Mouse (Mus musculus): Measurements from ENCODE around the gene Gabrg3. TPM values are rescaled to one million over a fixed set of nuclear protein-coding genes. Genes with fewer than 3 reads are reported as not detected.
"Not testable (repeated sequence)": the region's sequence is repeated elsewhere in the genome, so short reads cannot be mapped to it uniquely, and the experiment has no call there.

The Gabrg3 gene
- polyA plus RNA-seq, 1 experiment from 2014 or later = 0.21 TPM

DNA sequence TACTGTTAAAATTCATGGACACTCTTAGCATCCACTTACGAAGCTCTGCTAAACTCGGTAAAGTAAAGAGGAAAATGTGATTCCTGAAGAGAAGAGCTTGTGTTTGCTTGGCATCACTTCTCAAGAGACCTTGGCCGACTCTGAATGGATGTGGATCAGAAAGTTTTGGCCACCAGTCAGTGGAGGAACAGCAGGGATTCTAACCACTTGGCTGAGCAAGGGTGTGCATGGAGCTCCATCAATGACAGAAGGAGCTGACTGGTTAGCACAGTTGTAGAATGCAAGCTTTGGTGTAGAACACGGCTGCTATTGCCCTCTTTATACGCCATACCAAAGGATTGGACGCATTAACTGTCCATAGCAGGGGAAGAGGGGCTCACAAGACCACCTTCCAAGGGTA lies 93.4 kb downstream of the Gabrg3 start:
- H3K9me3 ChIP-seq = no peaks in the 10 kb centered on the region
- no peak for DNase-seq (ENCODE audit: low spot score)
- no peaks in the 10 kb centered on the region for H3K27me3 ChIP-seq (ENCODE audit: insufficient read depth, poor library complexity, severe bottlenecking)
- H3K4me3 ChIP-seq = no peak overlapping the region
- H3K36me3 ChIP-seq = no peaks in the 10 kb centered on the region
- 81% methylated on average over 6 of the region's 6 CpGs for WGBS
- no peak overlapping the region for H3K27ac ChIP-seq
- no peaks in the 10 kb centered on the region for H3K4me1 ChIP-seq

DNA sequence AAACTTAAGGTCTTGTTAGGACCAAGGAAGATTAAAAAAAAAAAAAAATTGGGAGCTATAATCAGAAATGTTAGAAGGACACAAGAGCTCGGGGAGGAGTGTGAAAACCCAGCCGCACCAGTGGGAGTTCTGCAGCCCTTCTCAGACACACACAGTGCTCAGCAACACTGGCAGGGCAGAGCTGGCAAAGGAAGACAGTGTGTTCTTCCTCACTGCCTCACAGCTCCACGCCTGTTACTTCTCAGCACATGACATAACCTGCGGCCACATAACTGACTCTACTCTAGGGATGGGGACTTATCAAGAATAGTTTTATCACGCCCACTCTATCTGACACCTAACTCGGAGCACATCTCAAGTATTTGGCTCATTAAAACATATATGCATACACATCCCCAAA lies 103.8 kb downstream of the Gabrg3 start:
- WGBS = 70% methylated on average over 6 of the region's 6 CpGs
- Histone ChIP-seq H3K27me3 (ENCODE audit: insufficient read depth, poor library complexity, severe bottlenecking) (no peaks in the 10 kb centered on the region), H3K27ac (no peak overlapping the region), H3K9me3 (no peaks in the 10 kb centered on the region), H3K4me1 (no peaks in the 10 kb centered on the region), H3K36me3 (no peaks in the 10 kb centered on the region), H3K4me3 (no peak overlapping the region)
- DNase-seq (ENCODE audit: low spot score) = no peak

DNA sequence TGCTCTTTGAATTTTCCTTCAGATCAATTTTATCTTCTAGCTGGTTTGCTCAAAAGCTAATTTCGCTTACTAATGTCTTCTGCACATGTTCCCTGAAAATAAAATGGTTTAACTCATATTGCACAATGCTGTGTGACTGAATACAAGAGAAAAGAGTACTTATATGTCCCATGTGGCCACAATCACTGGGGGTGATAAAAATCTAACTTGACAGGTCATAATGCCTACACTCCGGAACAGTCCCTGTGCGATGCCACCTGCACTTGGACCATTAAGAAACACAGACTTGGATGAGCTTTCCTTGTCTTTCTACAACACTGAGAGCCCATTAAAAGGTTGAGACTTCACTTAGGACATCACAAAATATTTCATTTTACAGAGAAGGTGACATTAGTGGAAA lies 108.1 kb downstream of the Gabrg3 start:
- WGBS = 77% methylated on average over 3 of the region's 3 CpGs
- Histone ChIP-seq H3K27me3 (ENCODE audit: insufficient read depth, poor library complexity, severe bottlenecking) (no peaks in the 10 kb centered on the region), H3K36me3 (no peaks in the 10 kb centered on the region), H3K27ac (no peak overlapping the region), H3K9me3 (no peaks in the 10 kb centered on the region), H3K4me3 (no peak overlapping the region), H3K4me1 (no peaks in the 10 kb centered on the region)
- no peak for DNase-seq (ENCODE audit: low spot score)

DNA sequence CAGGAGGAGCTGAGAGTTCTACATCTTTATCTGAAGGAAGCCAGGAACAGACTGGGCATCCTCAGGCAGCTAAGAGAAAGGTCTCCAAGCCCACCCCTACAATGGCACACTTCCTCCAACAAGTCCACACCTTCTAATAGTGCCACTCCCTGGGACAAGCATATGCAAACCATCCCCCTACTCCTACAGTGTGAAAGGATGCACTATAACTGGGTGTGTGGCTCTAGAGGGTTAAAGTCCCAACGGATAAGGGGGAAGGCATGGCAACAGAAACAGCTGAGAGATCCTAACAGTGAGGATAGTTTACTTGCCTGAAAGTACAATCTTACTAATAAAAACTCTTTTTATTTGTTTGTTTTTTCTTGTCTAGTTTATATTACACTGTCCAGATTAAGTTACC lies 126.8 kb downstream of the Gabrg3 start:
- WGBS = 57% methylated on average over 1 of the region's 1 CpGs
- Histone ChIP-seq H3K4me3 (no peak overlapping the region), H3K9me3 (no peaks in the 10 kb centered on the region), H3K27me3 (ENCODE audit: insufficient read depth, poor library complexity, severe bottlenecking) (no peaks in the 10 kb centered on the region), H3K4me1 (no peaks in the 10 kb centered on the region), H3K36me3 (no peaks in the 10 kb centered on the region), H3K27ac (no peak overlapping the region)
- DNase-seq (ENCODE audit: low spot score) = no peak

DNA sequence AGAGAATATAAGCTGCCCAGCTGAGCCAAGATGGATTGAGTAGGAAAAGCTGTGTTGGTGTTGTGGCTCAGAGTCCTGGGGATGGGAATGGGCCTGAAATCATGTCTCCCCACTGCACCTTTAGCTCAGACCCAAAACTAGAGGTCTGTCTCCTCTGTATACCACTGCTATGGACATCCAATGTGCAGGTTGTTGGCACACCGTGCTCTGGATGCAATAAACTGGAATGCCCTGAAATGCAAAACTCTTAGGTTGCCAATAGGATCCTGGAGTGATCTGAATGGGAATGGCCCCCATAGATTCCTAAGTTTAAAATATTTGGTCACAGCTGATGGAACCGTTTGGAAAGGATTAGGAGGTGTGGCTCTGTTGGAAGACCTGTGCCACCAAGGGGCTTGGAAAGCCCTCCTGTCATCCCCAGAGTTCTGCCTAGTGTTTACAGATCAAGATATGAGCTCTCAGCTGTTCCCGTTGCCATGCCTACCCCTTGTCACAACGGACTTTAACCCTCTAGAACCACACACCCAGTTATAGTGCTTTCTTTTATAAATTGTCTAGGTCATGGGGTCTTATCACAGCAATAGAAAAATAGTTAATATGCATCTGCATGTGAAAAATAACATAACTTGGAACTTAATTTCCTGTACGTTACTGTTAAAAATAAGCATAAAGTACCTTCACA lies 128.0 kb downstream of the Gabrg3 start:
- Histone ChIP-seq H3K9me3 (no peaks in the 10 kb centered on the region), H3K36me3 (no peaks in the 10 kb centered on the region), H3K4me1 (no peaks in the 10 kb centered on the region), H3K27ac (no peak overlapping the region), H3K27me3 (ENCODE audit: insufficient read depth, poor library complexity, severe bottlenecking) (no peaks in the 10 kb centered on the region), H3K4me3 (no peak overlapping the region)
- DNase-seq (ENCODE audit: low spot score) = no peak
- WGBS = 70% methylated on average over 5 of the region's 5 CpGs

DNA sequence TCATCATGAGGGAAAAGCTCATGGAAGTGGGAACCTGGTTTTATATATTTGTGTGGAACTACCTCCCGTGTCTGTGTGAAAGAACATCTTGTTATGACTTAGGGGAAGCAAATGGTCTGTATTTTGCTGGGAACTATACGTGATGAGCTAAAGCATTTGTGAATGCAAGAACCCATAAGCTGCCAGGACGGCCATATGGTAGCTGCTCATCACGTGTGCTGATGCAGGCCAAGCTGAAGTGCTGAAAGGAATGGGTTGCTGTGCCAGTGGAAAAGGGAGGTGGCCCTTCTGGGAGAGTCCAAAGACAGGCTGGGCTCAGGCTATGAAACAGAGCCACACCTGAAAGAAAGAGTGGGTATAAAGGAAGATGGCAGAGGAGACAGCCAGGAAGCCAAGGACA lies 143.0 kb downstream of the Gabrg3 start:
- DNase-seq (ENCODE audit: low spot score) = no peak
- Histone ChIP-seq H3K27me3 (ENCODE audit: insufficient read depth, poor library complexity, severe bottlenecking) (no peaks in the 10 kb centered on the region), H3K4me1 (no peaks in the 10 kb centered on the region), H3K4me3 (no peak overlapping the region), H3K9me3 (no peaks in the 10 kb centered on the region), H3K36me3 (no peaks in the 10 kb centered on the region), H3K27ac (no peak overlapping the region)
- WGBS = 73% methylated on average over 4 of the region's 4 CpGs

DNA sequence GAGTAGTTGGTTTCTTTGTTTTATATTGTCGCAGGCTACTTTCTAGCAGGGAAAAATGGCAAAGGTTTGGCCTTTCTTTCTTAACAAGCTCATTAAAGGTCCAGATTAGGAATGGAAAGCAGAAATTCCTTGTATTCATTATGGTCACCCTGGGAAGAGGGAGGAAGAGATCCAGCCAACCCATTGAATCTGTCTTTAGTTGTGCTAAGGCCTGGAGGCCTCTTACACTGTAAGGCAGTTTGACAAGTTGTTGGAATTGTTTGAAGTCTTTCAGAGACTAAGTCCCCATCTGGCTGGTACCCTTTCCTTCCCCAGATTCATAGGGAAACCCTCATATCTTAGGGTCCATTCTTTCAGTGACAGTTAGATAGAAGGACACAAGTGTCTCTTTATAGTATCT lies 172.9 kb downstream of the Gabrg3 start:
- Histone ChIP-seq H3K4me1 (no peaks in the 10 kb centered on the region), H3K9me3 (no peaks in the 10 kb centered on the region), H3K27me3 (ENCODE audit: insufficient read depth, poor library complexity, severe bottlenecking) (no peaks in the 10 kb centered on the region), H3K27ac (no peak overlapping the region), H3K4me3 (no peak overlapping the region), H3K36me3 (no peaks in the 10 kb centered on the region)
- WGBS = 91% methylated on average over 1 of the region's 1 CpGs
- no peak for DNase-seq (ENCODE audit: low spot score)

DNA sequence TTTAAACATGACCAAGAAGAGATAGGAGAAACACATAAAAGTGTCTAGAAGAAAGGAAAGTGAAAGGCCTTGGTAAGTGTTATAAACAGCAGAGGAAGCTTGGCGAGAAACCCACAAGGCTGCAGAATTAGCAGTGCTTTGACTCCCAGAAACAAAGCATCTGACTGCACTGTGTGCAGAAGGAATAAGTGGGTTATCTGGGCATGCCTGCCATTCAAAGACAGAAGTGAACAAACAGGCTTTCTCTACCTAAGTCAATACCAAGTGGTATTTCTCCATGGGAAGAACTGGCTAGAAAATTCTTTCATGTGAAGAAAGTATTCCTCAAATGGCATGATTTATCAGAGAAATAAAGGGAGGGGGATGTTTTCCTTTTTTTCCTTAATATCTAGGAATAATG lies 201.0 kb downstream of the Gabrg3 start:
- Histone ChIP-seq H3K36me3 (no peaks in the 10 kb centered on the region), H3K27me3 (ENCODE audit: insufficient read depth, poor library complexity, severe bottlenecking) (no peaks in the 10 kb centered on the region), H3K4me1 (no peaks in the 10 kb centered on the region), H3K27ac (no peak overlapping the region), H3K9me3 (no peaks in the 10 kb centered on the region), H3K4me3 (no peak overlapping the region)
- WGBS = 84% methylated on average over 1 of the region's 1 CpGs
- DNase-seq (ENCODE audit: low spot score) = no peak

DNA sequence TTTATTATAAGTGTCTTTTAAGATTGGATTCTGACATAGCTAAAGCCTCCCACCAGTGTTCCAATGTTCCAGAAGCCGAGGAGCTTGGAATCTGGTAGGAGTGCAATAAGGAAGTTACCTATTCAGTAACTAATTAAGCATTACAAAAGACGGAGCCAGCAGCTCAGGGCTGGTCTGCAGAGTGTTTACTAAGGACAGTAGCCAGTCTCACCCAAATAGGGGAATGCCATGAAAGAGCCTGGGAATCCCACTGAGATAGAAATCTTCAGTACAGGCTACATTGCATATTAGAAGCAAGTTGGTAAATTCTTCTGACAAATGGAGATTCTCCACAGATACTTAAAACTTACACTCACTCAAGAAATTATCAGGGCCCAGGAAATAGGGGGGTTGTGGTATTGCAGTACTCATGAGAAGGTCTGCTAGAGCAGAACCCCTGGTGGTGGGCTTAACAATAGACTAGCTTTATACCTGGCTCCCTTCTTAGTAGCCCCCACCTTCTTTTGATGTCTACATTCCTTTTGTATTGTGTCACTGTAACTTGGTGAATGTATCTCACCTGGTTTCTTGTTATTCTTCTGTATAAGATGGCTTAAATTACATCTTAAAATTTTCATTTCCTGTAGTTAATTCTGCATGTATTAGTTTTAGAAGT lies 211.0 kb downstream of the Gabrg3 start:
- H3K9me3 ChIP-seq = not testable (repeated sequence)
- whole genome bisulfite sequencing = 65% methylated on average over 2 of the region's 2 CpGs

DNA sequence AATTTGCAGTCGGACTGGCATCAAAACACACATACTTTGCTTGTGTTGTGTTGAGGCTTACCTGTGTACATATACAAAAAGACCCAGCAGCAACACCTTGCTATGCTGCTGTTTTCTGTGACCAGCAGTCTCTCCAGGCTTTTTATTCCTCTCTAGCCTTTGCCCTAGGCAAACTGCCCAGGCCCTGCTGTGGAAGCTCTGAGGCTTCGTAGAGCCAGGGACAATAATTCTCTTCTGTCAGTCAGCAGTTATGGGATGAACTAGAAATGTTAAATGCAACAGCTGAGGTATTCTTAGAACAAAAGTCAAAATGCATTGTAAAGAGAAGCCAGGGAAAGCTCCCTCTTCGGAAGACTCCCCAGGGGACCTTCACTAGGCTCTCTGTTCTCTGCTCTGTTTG lies 220.1 kb downstream of the Gabrg3 start:
- WGBS = 73% methylated on average over 3 of the region's 3 CpGs
- no peak for DNase-seq (ENCODE audit: low spot score)
- Histone ChIP-seq H3K27ac (no peak overlapping the region), H3K27me3 (ENCODE audit: insufficient read depth, poor library complexity, severe bottlenecking) (no peaks in the 10 kb centered on the region), H3K4me3 (no peak overlapping the region), H3K36me3 (no peaks in the 10 kb centered on the region), H3K4me1 (no peaks in the 10 kb centered on the region), H3K9me3 (no peaks in the 10 kb centered on the region)

More for the DNA sequence above, 211.0 kb downstream of the Gabrg3 start:
- H3K27ac ChIP-seq; H3K27me3 ChIP-seq (ENCODE audit: insufficient read depth, poor library complexity, severe bottlenecking); H3K36me3 ChIP-seq; H3K4me1 ChIP-seq; H3K4me3 ChIP-seq; DNase-seq (ENCODE audit: low spot score): not testable (repeated sequence)

DNA sequence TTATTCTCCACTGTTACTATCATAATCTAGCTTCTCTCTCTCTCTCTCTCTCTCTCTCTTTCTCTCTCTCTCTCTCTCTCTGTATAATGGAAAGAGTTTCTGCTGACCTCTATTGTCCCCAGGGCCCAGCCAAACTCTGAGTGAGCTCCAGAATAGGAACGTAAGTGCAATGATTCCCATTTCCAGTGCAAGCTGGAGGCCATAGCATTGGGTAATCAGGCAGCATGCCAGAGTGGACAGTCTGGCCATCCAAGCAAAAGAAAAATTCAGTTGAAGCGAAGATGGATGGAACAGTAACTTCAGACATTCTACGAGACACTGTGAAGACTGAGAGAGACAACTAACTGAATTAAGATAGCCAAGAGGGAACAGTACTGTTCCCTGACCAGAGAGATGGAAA lies 228.8 kb downstream of the Gabrg3 start:
- Histone ChIP-seq H3K27ac (no peak overlapping the region), H3K4me3 (no peak overlapping the region), H3K27me3 (ENCODE audit: insufficient read depth, poor library complexity, severe bottlenecking) (no peaks in the 10 kb centered on the region), H3K9me3 (no peaks in the 10 kb centered on the region), H3K36me3 (no peaks in the 10 kb centered on the region), H3K4me1 (no peaks in the 10 kb centered on the region)
- 76% methylated on average over 3 of the region's 3 CpGs for WGBS
- DNase-seq (ENCODE audit: low spot score) = no peak

DNA sequence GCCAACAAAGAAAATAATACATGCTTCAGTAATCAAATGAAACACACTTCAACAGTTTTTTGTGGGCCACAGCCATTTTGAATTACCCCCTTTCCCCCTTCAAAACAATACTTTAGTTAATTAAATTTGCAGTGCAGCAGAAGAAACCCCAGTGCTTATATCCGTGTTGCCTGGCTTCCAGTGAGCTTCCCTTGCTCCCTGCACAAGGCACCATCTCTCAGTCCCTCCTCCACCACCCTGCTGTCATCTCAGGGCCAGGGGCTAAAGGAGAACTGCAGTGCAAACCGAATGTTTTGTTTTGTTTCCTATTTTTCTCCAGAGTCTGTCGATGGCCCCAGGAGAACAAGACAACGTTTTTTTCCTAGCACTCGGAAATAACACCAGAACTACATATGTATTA lies 233.2 kb downstream of the Gabrg3 start:
- H3K9me3 ChIP-seq = no peaks in the 10 kb centered on the region
- no peaks in the 10 kb centered on the region for H3K36me3 ChIP-seq
- no peak overlapping the region for H3K27ac ChIP-seq
- no peak for DNase-seq (ENCODE audit: low spot score)
- no peaks in the 10 kb centered on the region for H3K4me1 ChIP-seq
- H3K4me3 ChIP-seq = no peak overlapping the region
- WGBS = 50% methylated on average over 5 of the region's 5 CpGs
- H3K27me3 ChIP-seq (ENCODE audit: insufficient read depth, poor library complexity, severe bottlenecking) = no peaks in the 10 kb centered on the region

DNA sequence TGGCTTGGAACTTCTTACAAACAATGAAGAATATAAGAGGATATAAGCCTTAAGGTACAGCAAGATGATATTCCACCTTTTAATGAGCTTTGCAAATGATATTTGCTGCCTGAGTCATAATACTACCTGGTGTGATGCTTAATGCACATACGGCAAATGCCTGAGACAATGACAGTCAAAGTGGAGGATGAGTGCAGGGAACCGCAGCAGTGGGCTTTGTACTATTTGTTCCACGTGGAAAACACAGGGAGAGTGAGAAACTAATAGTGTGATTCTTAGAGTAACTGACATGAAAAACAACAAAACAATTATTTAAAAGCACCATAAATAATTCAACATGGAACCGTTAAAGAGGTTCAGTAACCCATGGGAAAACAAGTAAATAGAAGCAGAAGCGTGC lies 236.2 kb downstream of the Gabrg3 start:
- Histone ChIP-seq H3K4me3 (no peak overlapping the region), H3K27me3 (ENCODE audit: insufficient read depth, poor library complexity, severe bottlenecking) (no peaks in the 10 kb centered on the region), H3K27ac (no peak overlapping the region), H3K36me3 (no peaks in the 10 kb centered on the region), H3K4me1 (no peaks in the 10 kb centered on the region), H3K9me3 (no peaks in the 10 kb centered on the region)
- 76% methylated on average over 5 of the region's 5 CpGs for WGBS
- DNase-seq (ENCODE audit: low spot score) = no peak
